Mouse (Mus musculus) liver, embryonic 13.5 days (tissue): ENCODE results near the gene Mapk8ip3. TPM values are rescaled to one million over a fixed set of nuclear protein-coding genes. Genes with fewer than 3 reads are reported as not detected.

ENCODE experiments used
- ATAC-seq: fragments of 200-750 bp; cut with Nextera tagmentation; 2 replicates; pipeline ENCODE4 v1.8.0; 2017; ENCODE audit warnings: low read depth, mild to moderate bottlenecking, moderate number of reproducible peaks, moderate library complexity
- DNase-seq: peaks from one replicate; pipeline ENCODE4 v3.0.0; 2022
- H3K27ac ChIP-seq: fragments of 300-500 bp; sonication (generic); 2 replicates; pipeline ENCODE4 v1.5.1; 2015; ENCODE audit warnings: moderate library complexity, mild to moderate bottlenecking, inconsistent platforms
- H3K27me3 ChIP-seq: fragments of 300-500 bp; sonication (generic); 2 replicates; pipeline ENCODE4 v1.6.1; 2015; ENCODE audit warnings: mild to moderate bottlenecking, inconsistent platforms
- H3K36me3 ChIP-seq: fragments of 300-500 bp; sonication (generic); 2 replicates; pipeline ENCODE4 v1.6.1; 2015; ENCODE audit warnings: mild to moderate bottlenecking, inconsistent platforms
- H3K4me1 ChIP-seq: fragments of 300-500 bp; sonication (generic); replicated peaks from 2 replicates; pipeline ENCODE4 v1.6.1; 2015; ENCODE audit warnings: inconsistent platforms
- H3K4me2 ChIP-seq: fragments of 300-500 bp; sonication (generic); 2 replicates; pipeline ENCODE4 v1.6.1; 2015; ENCODE audit warnings: inconsistent platforms, mild to moderate bottlenecking, moderate library complexity
- H3K4me3 ChIP-seq: fragments of 300-500 bp; sonication (generic); replicated peaks from 2 replicates; pipeline ENCODE4 v1.5.1; 2015; ENCODE audit warnings: mild to moderate bottlenecking, inconsistent platforms
- H3K9ac ChIP-seq: fragments of 300-500 bp; sonication (generic); 2 replicates; pipeline ENCODE4 v1.6.1; 2015; ENCODE audit warnings: mild to moderate bottlenecking, inconsistent platforms
- H3K9me3 ChIP-seq: fragments of 300-500 bp; sonication (generic); replicated peaks from 2 replicates; pipeline ENCODE4 v1.6.1; 2016; ENCODE audit warnings: inconsistent platforms
- WGBS: fragments of 180-500 bp; shearing (Covaris S2); methylation state at CpG from one replicate; pipeline ENCODE4 v1.1.7; 2015; ENCODE audit not compliant: insufficient replicate concordance; 5-methylcytosine and 5-hydroxymethylcytosine counted together
- polyA plus RNA-seq: library from polyadenylated mRNA; unstranded; fragments of >200 nt; fragmentation: Nextera tagmentation; extraction: Ambion mirVana; gene quantifications from 2 replicates; pipeline ENCODE4 v1.2.1, GENCODE M21; 2015

The Mapk8ip3 gene
- polyA plus RNA-seq, 1 experiment from 2014 or later = 8.6 TPM

- Histone ChIP-seq H3K36me3 (peaks cover 82% of the 10 kb centered on the region), H3K4me2 (no peak overlapping the region), H3K27me3 (no peaks in the 10 kb centered on the region), H3K27ac (0 out of 2 replicates have a peak overlapping the region, but pooled peaks have one; percentile 90), H3K9ac (no peak overlapping the region), H3K4me3 (no peak overlapping the region), H3K9me3 (no peaks in the 10 kb centered on the region), H3K4me1 (peaks cover 79% of the 10 kb centered on the region)
- ATAC-seq (no peak), DNase-seq (no peak)
- WGBS = 89% methylated on average over 6 of the region's 6 CpGs
Measured at GRCm38 (mm10) chr17:24900014-24900413, 36.8 kb downstream of the Mapk8ip3 start.

GRCm38 (mm10) chr17:24899153-24899552 lies 37.6 kb downstream of the Mapk8ip3 start:
- Histone ChIP-seq H3K4me3 (no peak overlapping the region), H3K27me3 (no peaks in the 10 kb centered on the region), H3K27ac (peak overlapping the region; percentile 90), H3K36me3 (peaks cover 74% of the 10 kb centered on the region), H3K9me3 (no peaks in the 10 kb centered on the region), H3K4me1 (peaks cover 74% of the 10 kb centered on the region), H3K4me2 (no peak overlapping the region), H3K9ac (no peak overlapping the region)
- ATAC-seq = no peak
- 82% methylated on average over 5 of the region's 5 CpGs for WGBS
- no peak for DNase-seq

DNA sequence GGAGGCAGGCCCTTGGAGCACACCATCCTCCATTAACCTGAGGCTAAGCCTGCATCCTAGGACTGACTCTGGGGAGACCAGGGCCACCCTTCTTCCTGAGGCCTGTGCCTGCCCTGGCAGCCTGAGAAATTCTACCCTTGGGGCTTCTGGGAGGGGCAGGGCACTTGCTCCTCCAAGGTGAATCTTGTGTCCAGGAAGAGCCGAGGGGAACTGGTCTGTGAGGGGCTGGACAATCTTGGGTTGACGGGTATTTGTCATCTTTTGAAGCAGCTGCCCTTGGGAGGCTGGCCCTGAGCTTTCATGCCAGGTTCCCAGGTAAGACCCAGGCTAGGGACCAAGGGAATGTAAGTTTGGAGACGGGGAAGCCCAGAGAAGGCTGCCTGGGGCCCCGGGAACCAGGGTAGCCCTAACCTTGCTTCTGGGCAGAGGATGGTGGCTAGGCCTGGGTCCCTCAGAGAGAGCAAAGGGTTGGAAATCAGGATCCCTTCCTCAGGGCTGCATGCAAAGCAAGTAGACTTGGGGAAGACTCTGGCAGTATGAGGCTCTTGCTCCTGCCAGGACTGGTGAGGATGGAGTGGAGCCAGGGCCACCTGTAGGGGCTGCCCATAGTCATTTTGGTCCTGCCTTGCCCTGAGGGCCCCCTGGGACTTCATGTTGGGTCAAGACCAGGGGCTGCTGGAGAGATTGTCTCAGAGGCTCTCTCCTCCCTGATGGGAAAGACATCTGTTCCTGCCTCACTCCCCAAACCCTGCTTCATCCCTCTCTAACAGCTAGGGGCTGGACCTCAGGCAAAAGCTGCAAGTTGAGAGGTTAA lies 38.5 kb downstream of the Mapk8ip3 start:
- H3K9me3 ChIP-seq = no peaks in the 10 kb centered on the region
- ATAC-seq = no peak
- DNase-seq = no peak
- H3K27me3 ChIP-seq = no peaks in the 10 kb centered on the region
- H3K9ac ChIP-seq = peak overlapping the region; percentile 95
- H3K4me1 ChIP-seq = peaks cover 74% of the 10 kb centered on the region
- peak overlapping the region; percentile 90 for H3K27ac ChIP-seq
- peaks cover 72% of the 10 kb centered on the region for H3K36me3 ChIP-seq
- 84% methylated on average over 4 of the region's 4 CpGs for WGBS
- peak overlapping the region; percentile 96 for H3K4me2 ChIP-seq
- H3K4me3 ChIP-seq = peak overlapping the region; percentile 95

DNA sequence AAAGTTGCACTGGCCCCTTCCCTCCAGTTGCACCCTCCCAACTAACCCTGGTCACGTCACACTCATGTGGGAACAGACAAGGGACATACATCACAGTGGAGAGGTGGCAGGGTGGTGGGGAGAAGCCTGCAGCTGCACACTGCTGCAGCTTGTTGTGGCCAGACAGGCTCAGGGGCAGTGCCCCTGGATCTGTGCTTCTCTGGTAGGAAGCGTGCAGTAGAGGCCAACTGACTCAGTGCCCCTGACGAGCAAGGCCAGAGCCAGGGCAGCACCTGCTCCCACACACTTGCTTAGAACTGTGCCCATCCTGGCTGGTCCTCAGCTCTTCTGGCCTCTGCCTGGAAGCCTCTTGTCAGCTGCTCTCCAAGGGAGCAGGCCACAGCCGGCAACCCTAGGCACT lies 39.2 kb downstream of the Mapk8ip3 start:
- Histone ChIP-seq H3K9ac (peak overlapping the region; percentile 95), H3K9me3 (no peaks in the 10 kb centered on the region), H3K4me1 (peaks cover 71% of the 10 kb centered on the region), H3K36me3 (peaks cover 73% of the 10 kb centered on the region), H3K27ac (peak overlapping the region; percentile 90), H3K4me2 (peak overlapping the region; percentile 96), H3K4me3 (peak overlapping the region; percentile 95), H3K27me3 (no peaks in the 10 kb centered on the region)
- WGBS = 76% methylated on average over 4 of the region's 4 CpGs
- DNase-seq (no peak), ATAC-seq (no peak)

- peak overlapping the region; percentile 96 for H3K4me2 ChIP-seq
- H3K27me3 ChIP-seq = no peaks in the 10 kb centered on the region
- H3K4me3 ChIP-seq = peak overlapping the region; percentile 95
- ATAC-seq (no peak), DNase-seq (no peak)
- WGBS = 48% methylated on average over 11 of the region's 11 CpGs
- peaks cover 73% of the 10 kb centered on the region for H3K36me3 ChIP-seq
- H3K9me3 ChIP-seq = no peaks in the 10 kb centered on the region
- H3K9ac ChIP-seq = peak overlapping the region; percentile 95
- H3K4me1 ChIP-seq = peaks cover 65% of the 10 kb centered on the region
- H3K27ac ChIP-seq = peak overlapping the region; percentile 90
Measured at GRCm38 (mm10) chr17:24896993-24897269, 39.8 kb downstream of the Mapk8ip3 start.

GRCm38 (mm10) chr17:24896241-24896992 lies 40.4 kb downstream of the Mapk8ip3 start, which contains the start of gene Nme3:
Gene Nme3 (plus strand): TSS chr17:24896500.
- Histone ChIP-seq H3K4me3 (peak within 1 kb of the TSS; percentile 95), H3K9me3 (no peaks in the 10 kb centered on the region), H3K4me1 (peaks cover 59% of the 10 kb centered on the region), H3K9ac (peak within 1 kb of the TSS; percentile 95), H3K4me2 (peak within 1 kb of the TSS; percentile 96), H3K36me3 (peaks cover 73% of the 10 kb centered on the region), H3K27me3 (no peaks in the 10 kb centered on the region), H3K27ac (peak within 1 kb of the TSS; percentile 90)
- DNase-seq (peak; percentile 73), ATAC-seq (peak; percentile 77)
- under 1% methylated on average over 50 of the region's 50 CpGs for WGBS

GRCm38 (mm10) chr17:24895571-24896240 lies 41.1 kb downstream of the Mapk8ip3 start:
- peak overlapping the region; percentile 95 for H3K4me3 ChIP-seq
- peak overlapping the region; percentile 96 for H3K4me2 ChIP-seq
- peaks cover 59% of the 10 kb centered on the region for H3K4me1 ChIP-seq
- peak overlapping the region; percentile 90 for H3K27ac ChIP-seq
- no peaks in the 10 kb centered on the region for H3K9me3 ChIP-seq
- H3K27me3 ChIP-seq = no peaks in the 10 kb centered on the region
- WGBS = 5% methylated on average over 23 of the region's 23 CpGs
- DNase-seq (no peak), ATAC-seq (peak; percentile 4; the same call in 1 of the 2 replicates)
- peak overlapping the region; percentile 95 for H3K9ac ChIP-seq
- H3K36me3 ChIP-seq = peaks cover 73% of the 10 kb centered on the region

GRCm38 (mm10) chr17:24894995-24895547 lies 41.7 kb downstream of the Mapk8ip3 start, which contains the start of the genes Eme2 and Mrps34:
Gene Eme2 (minus strand): TSS chr17:24895087.
Gene Mrps34 (plus strand): TSS chr17:24895116.
- ATAC-seq (peak; percentile 59), DNase-seq (peak; percentile 70)
- H3K36me3 ChIP-seq = peaks cover 73% of the 10 kb centered on the region
- no peaks in the 10 kb centered on the region for H3K27me3 ChIP-seq
- H3K4me2 ChIP-seq = peak within 1 kb of the TSS; percentile 96
- H3K27ac ChIP-seq = peak within 1 kb of the TSS; percentile 90
- peak within 1 kb of the TSS; percentile 95 for H3K9ac ChIP-seq
- H3K4me3 ChIP-seq = peak within 1 kb of the TSS; percentile 95
- under 1% methylated on average over 61 of the region's 62 CpGs for WGBS
- H3K9me3 ChIP-seq = no peaks in the 10 kb centered on the region
- peaks cover 57% of the 10 kb centered on the region for H3K4me1 ChIP-seq

DNA sequence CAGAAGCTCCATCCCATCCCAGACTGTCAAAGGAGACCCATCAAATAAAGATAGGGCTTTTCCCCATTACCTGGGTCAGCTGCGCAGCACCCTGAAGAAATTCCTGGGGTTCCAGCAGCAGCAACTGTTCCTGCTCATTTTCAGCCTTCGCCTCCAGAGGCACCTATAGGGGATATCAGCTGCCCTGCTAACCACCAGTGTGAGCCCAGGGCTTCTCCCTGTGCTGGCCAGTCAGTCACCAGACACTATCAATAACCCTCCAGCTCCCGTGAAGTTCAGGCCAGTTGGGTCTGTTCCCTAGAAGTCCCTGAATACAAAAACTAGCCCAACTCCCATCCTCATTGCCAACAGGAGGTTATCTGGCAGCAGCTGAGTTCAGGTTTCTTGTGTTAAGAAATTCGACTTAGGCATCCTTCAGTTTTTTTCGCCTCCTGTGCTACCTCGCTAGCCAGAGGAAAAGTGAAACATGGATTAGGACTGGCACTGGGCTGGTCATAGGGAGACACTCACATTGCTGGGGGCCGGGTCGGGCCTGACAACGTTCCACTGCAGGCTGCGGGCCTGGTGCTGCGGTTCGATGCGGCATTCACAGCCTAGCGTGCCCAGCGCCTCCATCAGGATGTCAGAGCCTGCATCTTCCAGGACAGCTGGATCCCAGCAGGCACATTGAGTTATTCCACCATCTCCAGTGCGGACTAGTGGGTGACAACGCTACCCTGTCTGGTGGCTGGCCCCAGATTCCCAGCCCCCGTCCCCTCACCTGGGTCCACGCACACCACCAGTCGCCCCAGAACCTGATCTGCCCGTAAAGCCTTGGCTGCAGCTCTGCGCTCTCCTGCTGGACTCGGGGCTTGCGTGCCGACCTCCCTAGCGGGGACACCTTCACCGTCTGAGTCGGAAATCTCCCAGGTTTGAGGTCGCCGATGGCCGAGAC lies 42.4 kb downstream of the Mapk8ip3 start:
- Histone ChIP-seq H3K36me3 (peaks cover 73% of the 10 kb centered on the region), H3K9me3 (no peaks in the 10 kb centered on the region), H3K27ac (peak overlapping the region; percentile 90), H3K4me3 (peak overlapping the region; percentile 95), H3K4me2 (peak overlapping the region; percentile 96), H3K9ac (peak overlapping the region; percentile 95), H3K4me1 (peaks cover 62% of the 10 kb centered on the region), H3K27me3 (no peaks in the 10 kb centered on the region)
- WGBS = 6% methylated on average over 31 of the region's 31 CpGs
- DNase-seq = no peak
- ATAC-seq = peak; percentile 26

DNA sequence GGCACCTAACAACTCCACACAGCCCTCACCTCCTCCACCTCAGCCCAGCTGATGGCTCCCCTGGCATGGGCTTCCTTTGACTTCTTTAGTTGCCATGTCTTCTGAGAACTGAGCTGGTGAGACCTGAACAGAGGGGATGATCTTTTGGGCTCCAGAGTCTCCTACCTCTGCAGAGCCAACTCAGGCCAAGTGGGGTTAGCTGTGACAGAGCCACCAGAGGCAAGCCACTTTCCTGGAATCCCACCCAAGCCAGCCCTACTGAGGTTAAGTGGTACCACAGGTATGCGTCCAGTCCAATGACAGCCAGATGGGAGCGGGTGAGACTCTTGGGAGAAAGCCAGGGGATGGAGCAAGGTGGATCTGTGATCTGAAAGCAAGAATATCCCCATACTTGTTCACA lies 43.5 kb downstream of the Mapk8ip3 start:
- 94% methylated on average over 2 of the region's 2 CpGs for WGBS
- ATAC-seq = no peak
- Histone ChIP-seq H3K4me3 (peak overlapping the region; percentile 95), H3K4me1 (peaks cover 66% of the 10 kb centered on the region), H3K27me3 (no peaks in the 10 kb centered on the region), H3K4me2 (peak overlapping the region; percentile 96), H3K27ac (0 out of 2 replicates have a peak overlapping the region, but pooled peaks have one; percentile 90), H3K36me3 (peaks cover 73% of the 10 kb centered on the region), H3K9me3 (no peaks in the 10 kb centered on the region), H3K9ac (peak overlapping the region; percentile 95)
- no peak for DNase-seq
